Mouse (Mus musculus): Measurements from ENCODE around the gene Setd4.
A peak's percentile ranks its signal among the peaks of the same experiment; 100 is the strongest.
"Not testable (repeated sequence)": the region's sequence is repeated elsewhere in the genome, so short reads cannot be mapped to it uniquely, and the experiment has no call there.

Setd4 gene

GRCm38 (mm10) chr16:93603439-93604212 lies at the start of gene Setd4:
TSS of gene Setd4 (minus strand) at chr16:93604063.
- peak; percentile 50 to 82 for DNase-seq (ENCODE audit: low read depth in 1 of 2, low spot score in 2 of 2)

- DNase-seq (ENCODE audit: low read depth in 1 of 2, low spot score in 2 of 2), result no peak
Observed at GRCm38 (mm10) chr16:93648441-93649183, 44.7 kb upstream of the Setd4 start.

- DNase-seq (ENCODE audit: low read depth in 1 of 2, low spot score in 2 of 2), result no peak
Observed at GRCm38 (mm10) chr16:93644006-93644405, 40.1 kb upstream of the Setd4 start.

- no peak for DNase-seq (ENCODE audit: low read depth in 1 of 2, low spot score in 2 of 2)
Observed at GRCm38 (mm10) chr16:93627761-93628400, 24.0 kb upstream of the Setd4 start, which contains the start of gene Gm5678. TSS of gene Gm5678 (plus strand) at chr16:93628097.

- DNase-seq (ENCODE audit: low read depth in 1 of 2, low spot score in 2 of 2), result no peak
Observed at GRCm38 (mm10) chr16:93626745-93627144, 22.9 kb upstream of the Setd4 start.

- DNase-seq (ENCODE audit: low read depth in 1 of 2, low spot score in 2 of 2), result no peak
Observed at GRCm38 (mm10) chr16:93624671-93625070, 20.8 kb upstream of the Setd4 start.

- DNase-seq (ENCODE audit: low read depth in 1 of 2, low spot score in 2 of 2), result not testable (repeated sequence)
Observed at GRCm38 (mm10) chr16:93623759-93624158, 19.9 kb upstream of the Setd4 start.

- peak in 1 of 2 experiments; percentile 43 for DNase-seq (ENCODE audit: low read depth in 1 of 2, low spot score in 2 of 2)
Observed at GRCm38 (mm10) chr16:93615118-93615870, 11.4 kb upstream of the Setd4 start.

- no peak for DNase-seq (ENCODE audit: low read depth in 1 of 2, low spot score in 2 of 2)
Observed at GRCm38 (mm10) chr16:93610961-93611360, 7.1 kb upstream of the Setd4 start.

GRCm38 (mm10) chr16:93609796-93610195 lies 5.9 kb upstream of the Setd4 start:
- DNase-seq (ENCODE audit: low read depth in 1 of 2, low spot score in 2 of 2), result no peak

GRCm38 (mm10) chr16:93608731-93609130 lies 4.9 kb upstream of the Setd4 start:
- no peak for DNase-seq (ENCODE audit: low read depth in 1 of 2, low spot score in 2 of 2)

- DNase-seq (ENCODE audit: low read depth in 1 of 2, low spot score in 2 of 2), result peak; percentile 29 to 73
Observed at GRCm38 (mm10) chr16:93607669-93608101, 3.8 kb upstream of the Setd4 start.

GRCm38 (mm10) chr16:93606146-93606545 lies 2.3 kb upstream of the Setd4 start:
- DNase-seq (ENCODE audit: low read depth in 1 of 2, low spot score in 2 of 2), result no peak

- DNase-seq (ENCODE audit: low read depth in 1 of 2, low spot score in 2 of 2), result no peak
Observed at GRCm38 (mm10) chr16:93605553-93605952, 1.7 kb upstream of the Setd4 start, which contains the start of gene Cbr1. TSS of gene Cbr1 (plus strand) at chr16:93605853.

GRCm38 (mm10) chr16:93604481-93604969 lies 662 bp upstream of the Setd4 start:
- DNase-seq (ENCODE audit: low read depth in 1 of 2, low spot score in 2 of 2), result no peak

GRCm38 (mm10) chr16:93599461-93599860 lies 4.4 kb downstream of the Setd4 start:
- DNase-seq (ENCODE audit: low read depth in 1 of 2, low spot score in 2 of 2), result no peak

GRCm38 (mm10) chr16:93597551-93597950 lies 6.3 kb downstream of the Setd4 start:
- DNase-seq (ENCODE audit: low read depth in 1 of 2, low spot score in 2 of 2), result no peak

GRCm38 (mm10) chr16:93596807-93597206 lies 7.1 kb downstream of the Setd4 start:
- DNase-seq (ENCODE audit: low read depth in 1 of 2, low spot score in 2 of 2), result no peak

- no peak for DNase-seq (ENCODE audit: low read depth in 1 of 2, low spot score in 2 of 2)
Observed at GRCm38 (mm10) chr16:93595766-93596165, 8.1 kb downstream of the Setd4 start.

GRCm38 (mm10) chr16:93594448-93594847 lies 9.4 kb downstream of the Setd4 start:
- no peak for DNase-seq (ENCODE audit: low read depth in 1 of 2, low spot score in 2 of 2)

- no peak for DNase-seq (ENCODE audit: low read depth in 1 of 2, low spot score in 2 of 2)
Observed at GRCm38 (mm10) chr16:93593406-93593805, 10.5 kb downstream of the Setd4 start.

Data from monocyte, adult 2 months (primary cell).